Mouse (Mus musculus): ENCODE results near the gene Scgb2b19. TPM values are rescaled to one million over a fixed set of nuclear protein-coding genes. Genes with fewer than 3 reads are reported as not detected.

The Scgb2b19 gene
- polyA plus RNA-seq (2015; fragmentation: Nextera tagmentation; extraction: Ambion mirVana), result not detected in 2 replicates

GRCm38 (mm10) chr7:33280238-33280637 lies at the start of gene Scgb2b19:
Scgb2b19 (minus strand) TSS chr7:33280338.

GRCm38 (mm10) chr7:33286991-33287390 lies 6.9 kb upstream of the Scgb2b19 start, which contains the start of gene Scgb1b19:
Scgb1b19 (plus strand) TSS chr7:33287291.

Other genes starting within 250 kb of the Scgb2b19 start
- gene Scgb2b17, start 223.8 kb downstream of the Scgb2b19 start, polyA plus RNA-seq (2015; fragmentation: Nextera tagmentation; extraction: Ambion mirVana), result not detected in 2 replicates
- gene Scgb1b17, start 216.9 kb downstream of the Scgb2b19 start, polyA plus RNA-seq (2015; fragmentation: Nextera tagmentation; extraction: Ambion mirVana), result not detected in 2 replicates
- gene Scgb2b18, start 106.5 kb downstream of the Scgb2b19 start, polyA plus RNA-seq (2015; fragmentation: Nextera tagmentation; extraction: Ambion mirVana), result not detected in 2 replicates
- not detected in 2 replicates for gene Scgb1b18, start 94.8 kb downstream of the Scgb2b19 start, polyA plus RNA-seq (2015; fragmentation: Nextera tagmentation; extraction: Ambion mirVana)
- gene Scgb1b19, start 7.0 kb upstream of the Scgb2b19 start, polyA plus RNA-seq (2015; fragmentation: Nextera tagmentation; extraction: Ambion mirVana), result not detected in 2 replicates
- not detected in 2 replicates for gene Scgb2b20, start 86.0 kb upstream of the Scgb2b19 start, polyA plus RNA-seq (2015; fragmentation: Nextera tagmentation; extraction: Ambion mirVana)
- not detected in 2 replicates for gene Scgb1b20, start 92.9 kb upstream of the Scgb2b19 start, polyA plus RNA-seq (2015; fragmentation: Nextera tagmentation; extraction: Ambion mirVana)
- not detected in 2 replicates for gene Scgb2b21, start 240.1 kb upstream of the Scgb2b19 start, polyA plus RNA-seq (2015; fragmentation: Nextera tagmentation; extraction: Ambion mirVana)